Mouse (Mus musculus) MEL (cell line): Measurements from ENCODE around the gene Olfr117.

Experiments used
- CHD1 ChIP-seq: IDR thresholded peaks from 2 replicates; pipeline ENCODE4 v1.6.1; 2012; ENCODE audit warnings: low read depth, mild to moderate bottlenecking, inconsistent platforms, low read length, improper control_type of control experiment
- CTCF ChIP-seq, 3 experiments: IDR thresholded peaks in 2 of 3; conservative IDR thresholded peaks in 1 of 3; 2 replicates each; pipeline ENCODE4 v1.5.1; 2011 to 2012; ENCODE audit warnings: low read length in 3 of 3, low read depth in 2 of 3, mild to moderate bottlenecking in 2 of 3, improper control_type of control experiment in 1 of 3, inconsistent platforms in 1 of 3, mixed read lengths in 1 of 3, moderate library complexity in 1 of 3; ENCODE audit not compliant: control insufficient read depth in 1 of 3, insufficient read depth in 1 of 3, poor library complexity in 1 of 3, severe bottlenecking in 1 of 3
- EP300 ChIP-seq, 2 experiments: IDR thresholded peaks; 2 replicates each; pipeline ENCODE4 v1.6.1; 2011; ENCODE audit warnings: improper control_type of control experiment in 2 of 2, low read length in 2 of 2, low read depth in 1 of 2, mild to moderate bottlenecking in 1 of 2
- GATA1 ChIP-seq: IDR thresholded peaks from 2 replicates; pipeline ENCODE4 v1.6.1; 2011; ENCODE audit warnings: low read depth, low read length, improper control_type of control experiment
- MEF2A ChIP-seq: IDR thresholded peaks from 2 replicates; pipeline ENCODE4 v1.6.1; 2014; ENCODE audit warnings: low read depth, mild to moderate bottlenecking, inconsistent platforms, low read length, improper control_type of control experiment; ENCODE audit not compliant: poor library complexity, insufficient replicate concordance, severe bottlenecking; ENCODE audit errors: extremely low read depth
- MXI1 ChIP-seq: IDR thresholded peaks from 2 replicates; pipeline ENCODE4 v1.6.1; 2011; ENCODE audit warnings: mild to moderate bottlenecking, low read depth, low read length, improper control_type of control experiment
- NELFE ChIP-seq: IDR thresholded peaks from 2 replicates; pipeline ENCODE4 v1.6.1; 2011; ENCODE audit warnings: low read depth, low read length, improper control_type of control experiment
- TBP ChIP-seq: IDR thresholded peaks from 2 replicates; pipeline ENCODE4 v1.8.0; 2011; ENCODE audit warnings: low read depth, low read length, improper control_type of control experiment
- USF2 ChIP-seq, 2 experiments: IDR thresholded peaks; 2 replicates each; pipeline ENCODE4 v1.6.1; 2011 to 2012; ENCODE audit warnings: improper control_type of control experiment in 2 of 2, low read length in 2 of 2, borderline replicate concordance in 1 of 2, inconsistent platforms in 1 of 2, low read depth in 1 of 2, mild to moderate bottlenecking in 1 of 2; ENCODE audit not compliant: insufficient read depth in 1 of 2
- ZMIZ1 ChIP-seq: IDR thresholded peaks from 2 replicates; pipeline ENCODE4 v1.6.1; 2012; ENCODE audit warnings: low read depth, mild to moderate bottlenecking, inconsistent platforms, low read length, improper control_type of control experiment, moderate library complexity
- ZNF384 ChIP-seq: IDR thresholded peaks from 2 replicates; pipeline ENCODE4 v1.6.1; 2012; ENCODE audit warnings: low read depth, mild to moderate bottlenecking, inconsistent platforms, low read length, improper control_type of control experiment

DNA sequence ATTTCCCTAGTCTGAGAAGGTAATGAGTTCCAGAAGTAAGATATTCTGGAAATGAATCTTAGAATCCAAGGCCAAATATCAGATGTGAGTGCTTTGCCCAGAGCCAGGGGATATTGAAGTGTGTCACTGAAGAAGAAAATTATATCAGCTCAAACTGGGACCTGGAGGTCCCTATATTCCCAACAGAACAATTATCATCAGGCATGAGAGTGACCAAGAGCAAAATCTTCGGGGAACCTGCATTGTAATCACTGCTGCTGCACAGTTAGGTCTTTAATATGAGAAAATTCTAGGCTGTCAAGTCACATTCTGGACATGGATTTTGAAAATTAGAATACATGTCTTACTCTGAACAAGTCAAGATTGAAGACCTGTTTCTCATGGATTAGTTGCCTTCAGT, at the start of gene Olfr117:
- TF ChIP-seq GATA1 (no peak), EP300 (IDR thresholded peaks at IDR 0.05; ENCODE audit: low read depth in 1 of 2, low read length in 2 of 2) (no peak), CHD1 (no peak), MEF2A (no peak), ZMIZ1 (no peak), MXI1 (no peak), USF2 (IDR thresholded peaks at IDR 0.05; ENCODE audit: borderline replicate concordance in 1 of 2, insufficient read depth in 1 of 2, low read depth in 1 of 2, low read length in 2 of 2) (no peak), CTCF (IDR thresholded peaks at IDR 0.05 in 2 of 3, conservative IDR thresholded peaks at IDR 0.05 in 1 of 3; ENCODE audit: control insufficient read depth in 1 of 3, insufficient read depth in 1 of 3, low read depth in 2 of 3, low read length in 3 of 3, poor library complexity in 1 of 3, severe bottlenecking in 1 of 3) (no peak), TBP (no peak), NELFE (no peak), ZNF384 (no peak)
